Mouse (Mus musculus): ENCODE results near the gene Tfrc.

The Tfrc gene

GRCm38 (mm10) chr16:32646014-32646413 lies 37.3 kb downstream of the Tfrc start:
- DNase-seq (ENCODE audit: low read depth, low spot score): no peak

GRCm38 (mm10) chr16:32647712-32648111 lies 39.0 kb downstream of the Tfrc start:
- no peak for DNase-seq (ENCODE audit: low read depth, low spot score)

GRCm38 (mm10) chr16:32650461-32650860 lies 41.7 kb downstream of the Tfrc start:
- DNase-seq (ENCODE audit: low read depth, low spot score): no peak

GRCm38 (mm10) chr16:32650974-32651618 lies 42.4 kb downstream of the Tfrc start:
- no peak for DNase-seq (ENCODE audit: low read depth, low spot score)

GRCm38 (mm10) chr16:32654071-32654733 lies 45.5 kb downstream of the Tfrc start:
- no peak for DNase-seq (ENCODE audit: low read depth, low spot score)

GRCm38 (mm10) chr16:32655534-32655933 lies 46.8 kb downstream of the Tfrc start:
- no peak for DNase-seq (ENCODE audit: low read depth, low spot score)

GRCm38 (mm10) chr16:32656321-32656720 lies 47.6 kb downstream of the Tfrc start:
- DNase-seq (ENCODE audit: low read depth, low spot score): no peak

GRCm38 (mm10) chr16:32656794-32657193 lies 48.1 kb downstream of the Tfrc start:
- DNase-seq (ENCODE audit: low read depth, low spot score): no peak

- no peak for DNase-seq (ENCODE audit: low read depth, low spot score)
Observed at GRCm38 (mm10) chr16:32657498-32658250, 49.0 kb downstream of the Tfrc start.

GRCm38 (mm10) chr16:32658743-32659171 lies 50.0 kb downstream of the Tfrc start:
- DNase-seq (ENCODE audit: low read depth, low spot score): no peak

- DNase-seq (ENCODE audit: low read depth, low spot score): no peak
Observed at GRCm38 (mm10) chr16:32659385-32659784, 50.7 kb downstream of the Tfrc start.

- DNase-seq (ENCODE audit: low read depth, low spot score): no peak
Observed at GRCm38 (mm10) chr16:32660095-32660494, 51.4 kb downstream of the Tfrc start.

GRCm38 (mm10) chr16:32660557-32661321 lies 52.0 kb downstream of the Tfrc start:
- DNase-seq (ENCODE audit: low read depth, low spot score): no peak

- no peak for DNase-seq (ENCODE audit: low read depth, low spot score)
Observed at GRCm38 (mm10) chr16:32661493-32661921, 52.8 kb downstream of the Tfrc start.

- no peak for DNase-seq (ENCODE audit: low read depth, low spot score)
Observed at GRCm38 (mm10) chr16:32662372-32662771, 53.7 kb downstream of the Tfrc start.

GRCm38 (mm10) chr16:32663231-32663858 lies 54.6 kb downstream of the Tfrc start:
- DNase-seq (ENCODE audit: low read depth, low spot score): no peak

GRCm38 (mm10) chr16:32664211-32664610 lies 55.5 kb downstream of the Tfrc start:
- no peak for DNase-seq (ENCODE audit: low read depth, low spot score)

- peak; percentile 68 for DNase-seq (ENCODE audit: low read depth, low spot score)
Observed at GRCm38 (mm10) chr16:32665851-32666665, 57.3 kb downstream of the Tfrc start.

- DNase-seq (ENCODE audit: low read depth, low spot score): no peak
Observed at GRCm38 (mm10) chr16:32666671-32667551, 58.2 kb downstream of the Tfrc start.

GRCm38 (mm10) chr16:32667552-32667872 lies 58.8 kb downstream of the Tfrc start:
- DNase-seq (ENCODE audit: low read depth, low spot score): no peak
